Mouse (Mus musculus): ENCODE data around the gene Gatad2a. TPM values are rescaled to one million over a fixed set of nuclear protein-coding genes. Genes with fewer than 3 reads are reported as not detected.
A peak's percentile ranks its signal among the peaks of the same experiment; 100 is the strongest.
"Not testable (repeated sequence)": the region's sequence is repeated elsewhere in the genome, so short reads cannot be mapped to it uniquely, and the experiment has no call there.

Gatad2a gene
- total RNA-seq, 2 experiments from 2014 or later: 54.0 to 75.1 TPM

DNA sequence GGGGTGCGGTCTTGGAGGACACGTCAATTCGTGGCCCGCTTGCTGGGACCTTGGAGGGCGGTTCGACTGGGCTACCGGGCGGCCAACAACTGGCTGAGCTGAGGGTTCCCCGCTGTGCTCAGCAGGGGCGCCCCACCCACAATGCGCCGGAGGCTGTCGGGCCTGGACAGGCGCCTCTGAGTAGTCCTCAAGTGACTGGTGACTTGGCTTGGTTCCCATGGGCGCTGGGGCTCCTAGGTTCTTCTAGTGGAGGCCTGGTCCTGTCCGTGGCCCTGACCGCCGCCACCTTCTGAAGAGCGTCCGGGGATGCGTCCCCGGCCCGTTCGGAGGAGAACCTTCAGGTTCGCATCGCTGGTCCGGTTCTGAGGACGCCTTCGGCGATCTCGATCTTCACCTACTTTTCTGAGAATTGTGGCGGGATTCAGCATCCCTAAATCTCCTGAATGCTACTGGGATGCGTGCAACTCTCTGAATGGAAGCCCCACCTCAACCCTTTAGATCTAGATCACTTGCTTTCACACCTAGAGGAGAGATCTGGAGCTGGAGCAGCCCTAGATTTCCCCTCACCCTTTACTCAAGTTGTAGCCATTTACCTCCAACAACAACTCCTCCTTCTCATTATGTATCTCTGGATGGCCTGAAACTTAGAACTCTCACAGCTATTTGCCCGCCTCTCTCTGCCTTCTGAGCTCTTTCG, 553 bp upstream of the Gatad2a start:
- ATAC-seq (replicated peaks; ENCODE audit: poor library complexity): no peak

DNA sequence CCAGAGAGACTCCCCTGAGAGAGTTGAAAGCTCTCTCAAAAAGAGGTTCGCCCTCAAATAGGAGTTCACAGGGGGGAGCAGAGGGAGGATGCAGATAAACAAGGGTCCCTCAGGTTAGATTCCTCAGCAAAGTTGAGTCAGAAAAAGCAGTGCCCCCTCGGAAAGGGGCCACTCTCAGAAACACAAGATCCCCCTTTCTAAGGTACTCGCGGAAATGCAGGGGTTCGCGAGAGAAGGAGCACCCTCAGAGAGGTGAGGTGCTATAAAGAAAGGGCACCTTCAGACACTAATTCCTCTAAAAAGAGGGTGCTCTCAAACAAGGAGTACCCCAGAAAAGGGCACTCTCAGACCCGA, 785 bp downstream of the Gatad2a start:
- no peak for ATAC-seq (replicated peaks; ENCODE audit: poor library complexity)

DNA sequence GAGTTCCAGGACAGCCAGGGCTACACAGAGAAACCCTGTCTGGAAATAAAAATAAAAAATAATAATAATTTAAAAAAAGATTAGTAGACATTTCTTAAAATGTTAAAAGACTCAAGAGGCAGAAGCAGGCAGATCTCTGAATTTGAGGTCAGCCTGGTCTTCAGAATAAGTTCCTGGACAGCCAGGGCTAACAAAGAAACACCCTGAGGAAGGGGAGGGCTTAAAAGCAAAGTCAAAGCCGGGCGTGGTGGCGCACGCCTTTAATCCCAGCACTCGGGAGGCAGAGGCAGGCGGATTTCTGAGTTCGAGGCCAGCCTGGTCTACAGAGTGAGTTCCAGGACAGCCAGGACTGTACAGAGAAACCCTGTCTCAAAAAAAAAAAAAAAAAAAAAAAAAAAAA, 7.2 kb downstream of the Gatad2a start:
- not testable (repeated sequence) for ATAC-seq (replicated peaks; ENCODE audit: poor library complexity)

DNA sequence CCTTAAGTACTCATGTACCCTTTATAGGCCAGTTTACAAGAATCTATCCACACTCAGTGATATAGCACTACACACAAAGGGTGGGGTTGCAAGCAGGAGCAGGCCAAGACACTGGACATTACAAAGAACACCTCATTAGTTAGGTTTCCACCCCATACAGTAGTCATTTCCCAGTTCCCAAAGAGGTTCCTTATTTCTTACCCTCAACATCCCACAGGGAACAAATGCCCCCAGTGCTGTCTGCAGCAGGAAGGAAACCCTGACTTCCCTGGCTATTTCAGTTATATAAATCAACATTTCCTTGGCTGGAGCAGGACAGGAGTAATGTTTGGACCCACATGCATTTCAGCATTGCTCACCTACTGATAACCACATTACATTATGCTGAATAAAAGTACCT, 8.4 kb downstream of the Gatad2a start:
- ATAC-seq (replicated peaks; ENCODE audit: poor library complexity): no peak

DNA sequence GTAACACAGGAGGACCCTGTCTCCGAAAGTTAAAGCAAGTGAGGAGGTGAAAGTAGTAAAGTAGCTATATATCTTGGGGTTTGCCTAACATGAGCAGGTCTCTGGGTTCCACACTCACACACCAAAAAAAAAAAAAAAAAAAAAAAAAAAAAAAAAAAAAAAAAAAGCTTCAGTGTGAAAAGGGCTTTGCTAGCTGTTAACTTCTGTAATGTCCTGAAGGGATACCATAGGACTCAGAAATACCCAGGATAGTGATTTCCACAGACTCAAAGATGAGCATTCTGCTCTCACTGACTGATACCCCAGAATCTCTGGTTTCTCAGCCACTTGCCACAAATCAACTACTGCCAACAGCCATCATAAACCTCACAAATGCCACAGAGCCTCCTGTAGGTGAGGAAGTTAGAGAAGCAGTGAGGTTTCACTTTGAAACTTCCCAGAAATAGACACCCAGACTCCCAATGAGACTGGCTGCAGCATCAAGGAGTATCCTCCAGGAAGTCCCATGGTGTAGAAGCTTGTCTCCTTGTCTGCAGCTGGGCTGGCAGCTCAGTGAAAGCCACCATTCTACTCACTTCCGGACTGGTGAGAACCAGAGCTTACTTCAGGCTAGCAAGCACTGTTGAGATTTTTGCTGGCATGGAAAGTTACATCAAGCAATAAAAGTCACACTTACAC, 11.2 kb downstream of the Gatad2a start:
- ATAC-seq (replicated peaks; ENCODE audit: poor library complexity): peak; percentile 29

DNA sequence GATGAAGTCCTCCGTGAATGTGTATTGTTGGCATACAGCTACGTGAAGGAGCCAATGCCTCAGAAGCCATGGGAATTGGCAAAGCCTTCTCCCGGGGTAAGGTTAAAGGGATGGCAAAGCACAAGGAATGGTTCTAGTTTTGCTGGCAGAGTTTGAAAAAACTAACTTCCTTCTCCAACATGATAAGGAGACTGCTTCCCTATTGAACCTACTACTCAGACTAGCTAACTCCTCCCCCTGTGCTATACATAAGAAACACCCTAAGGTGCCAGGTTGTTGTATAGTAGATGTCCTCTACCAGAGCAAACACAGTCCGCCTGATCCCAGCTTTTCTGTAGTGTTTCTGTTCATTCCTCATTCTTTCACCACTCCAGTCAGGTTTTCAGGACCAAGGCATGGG, 17.7 kb downstream of the Gatad2a start:
- no peak for ATAC-seq (replicated peaks; ENCODE audit: poor library complexity)

DNA sequence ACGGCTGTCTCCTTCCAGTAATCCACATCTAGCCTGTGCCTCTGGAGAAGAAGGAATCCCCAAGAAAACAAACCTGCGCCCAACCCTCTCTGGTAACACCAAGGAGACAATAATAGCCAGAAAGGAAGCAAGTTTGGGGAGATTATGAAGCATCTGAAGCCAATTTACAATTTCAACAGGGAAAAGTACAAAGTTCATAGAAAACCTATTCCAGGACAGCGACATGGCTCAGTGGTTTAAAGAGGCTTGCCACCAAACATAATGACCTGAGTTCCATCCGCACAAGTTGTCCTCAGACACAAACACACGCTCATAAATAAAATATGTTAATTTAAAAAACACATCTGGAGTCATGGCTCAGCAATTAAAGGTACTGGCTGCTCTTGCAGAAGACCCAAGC, 21.4 kb downstream of the Gatad2a start:
- ATAC-seq (replicated peaks; ENCODE audit: poor library complexity): no peak

DNA sequence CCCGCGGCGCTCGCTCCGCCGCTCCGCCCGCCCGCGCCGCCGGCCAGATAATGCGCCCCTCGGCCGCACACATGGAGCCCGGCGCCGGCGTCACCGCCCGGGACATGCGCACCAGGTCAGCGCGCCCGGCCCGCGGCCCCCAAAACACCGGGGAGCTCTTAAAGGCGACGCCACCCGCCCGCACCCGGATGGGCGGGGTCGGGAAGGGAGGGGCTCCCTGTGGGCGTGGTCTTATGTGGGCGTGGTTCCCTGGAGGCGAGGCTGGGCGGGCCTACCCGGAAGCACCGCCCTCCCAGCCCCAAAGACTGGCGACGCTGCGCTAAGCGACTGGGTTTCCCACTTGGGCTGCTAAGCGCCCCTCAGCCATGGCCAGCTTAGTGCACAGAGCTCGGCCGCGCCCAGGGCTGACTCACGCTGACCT, 22.0 kb downstream of the Gatad2a start:
- peak; percentile 93 for ATAC-seq (replicated peaks; ENCODE audit: poor library complexity)

DNA sequence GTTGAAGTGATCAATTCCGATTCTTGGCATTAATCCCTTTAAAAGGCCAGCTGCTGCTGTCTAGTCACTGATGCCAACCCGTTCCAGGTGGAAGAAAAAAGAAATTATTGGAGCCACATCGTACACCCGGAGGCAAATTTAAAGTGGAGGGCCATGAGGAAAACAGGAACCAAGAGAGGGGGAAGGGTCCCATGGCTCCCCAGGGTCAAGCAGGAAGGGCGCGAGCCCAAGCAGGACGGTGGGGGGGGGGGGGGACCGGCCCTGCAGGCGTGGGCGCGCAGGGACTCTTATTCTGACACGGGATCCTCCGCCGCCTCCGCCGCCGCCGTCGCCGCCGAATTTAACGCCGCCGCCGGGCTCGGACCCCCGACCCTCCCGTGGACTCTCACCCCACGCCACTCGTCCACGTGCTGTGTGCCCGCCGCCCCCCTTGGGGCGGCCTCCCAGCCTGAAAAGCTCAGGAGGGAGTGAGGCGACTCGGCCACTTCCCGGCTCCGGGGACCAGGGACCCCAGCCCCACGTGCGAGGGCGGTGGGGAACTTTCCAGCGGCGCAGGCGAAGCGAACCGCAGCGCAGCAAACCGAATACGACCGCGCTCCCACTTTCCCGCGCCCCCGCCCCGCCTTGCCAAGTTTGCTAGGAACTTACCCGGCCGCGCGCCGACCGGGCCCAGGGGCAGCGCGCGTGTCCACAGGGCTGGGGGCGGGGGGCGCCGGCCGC, 22.6 kb downstream of the Gatad2a start:
- peak; percentile 18; the same call in 1 of the 2 replicates for ATAC-seq (replicated peaks; ENCODE audit: poor library complexity)

DNA sequence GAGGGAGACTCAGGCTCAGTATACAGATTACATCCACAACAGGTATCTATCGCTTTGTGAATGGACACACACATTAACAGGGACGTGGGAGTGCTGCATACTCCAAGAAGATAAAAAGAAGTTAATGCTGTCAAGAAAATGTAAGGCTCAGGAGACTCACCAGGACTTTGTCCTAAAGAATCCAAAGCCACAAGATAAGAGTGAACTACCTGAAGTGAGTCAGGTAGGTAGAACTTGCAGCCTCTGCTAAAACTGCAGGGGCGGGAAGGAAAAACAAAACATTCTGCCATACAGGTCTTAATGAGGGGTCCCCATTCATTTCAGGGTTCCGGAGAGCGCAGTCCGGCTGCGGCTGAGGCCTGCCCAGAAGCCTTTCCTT, 23.1 kb downstream of the Gatad2a start:
- no peak for ATAC-seq (replicated peaks; ENCODE audit: poor library complexity)

DNA sequence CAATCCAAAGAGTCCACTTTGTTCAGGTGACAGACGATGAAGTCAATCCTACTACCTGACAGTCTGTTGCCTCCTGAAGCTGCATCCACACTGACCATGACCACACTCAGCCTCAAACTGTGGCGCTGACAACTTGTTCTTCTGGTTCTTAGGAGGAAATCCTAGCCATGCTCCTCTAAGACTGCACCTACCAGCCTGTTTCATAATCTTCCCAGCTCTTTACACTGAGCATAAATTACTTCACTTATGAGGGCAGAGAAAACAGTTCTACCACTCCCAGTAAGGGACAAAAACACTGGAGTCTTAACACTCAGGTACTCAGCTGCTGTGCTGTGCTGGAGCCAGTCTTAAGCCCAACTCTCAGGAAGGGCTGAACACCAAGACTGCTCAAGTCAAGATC, 25.3 kb downstream of the Gatad2a start:
- no peak for ATAC-seq (replicated peaks; ENCODE audit: poor library complexity)

DNA sequence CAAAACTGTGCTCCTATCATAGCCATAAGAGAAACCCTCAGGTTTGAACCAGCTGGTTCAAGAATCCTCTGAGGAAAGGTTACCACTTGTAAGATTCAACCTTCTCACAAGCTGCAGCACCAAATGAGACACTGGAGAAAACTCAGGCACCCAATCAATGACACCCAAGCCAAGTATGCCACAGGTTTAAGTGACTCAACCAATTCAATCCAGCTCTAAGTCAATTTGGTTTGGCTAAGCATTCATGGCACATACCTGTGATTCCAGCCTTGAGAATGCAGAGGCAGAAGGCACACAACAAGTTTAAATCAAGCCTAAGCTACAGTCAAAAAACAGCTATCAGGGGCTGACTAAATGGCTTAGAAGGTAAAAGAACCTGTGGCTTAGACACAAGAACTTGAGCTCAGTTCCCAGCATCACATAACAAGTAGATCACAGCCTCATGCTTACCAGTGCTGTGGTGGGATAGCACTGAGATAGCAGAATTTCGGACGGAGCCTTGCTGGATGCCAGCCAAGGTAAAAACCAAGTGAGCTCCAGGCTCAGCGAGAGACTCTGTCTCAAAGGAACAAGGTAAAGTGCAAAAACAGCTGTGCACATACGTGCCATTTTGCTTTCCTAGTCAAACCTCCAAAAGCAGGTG, 28.8 kb downstream of the Gatad2a start:
- peak; percentile 56 for ATAC-seq (replicated peaks; ENCODE audit: poor library complexity)

DNA sequence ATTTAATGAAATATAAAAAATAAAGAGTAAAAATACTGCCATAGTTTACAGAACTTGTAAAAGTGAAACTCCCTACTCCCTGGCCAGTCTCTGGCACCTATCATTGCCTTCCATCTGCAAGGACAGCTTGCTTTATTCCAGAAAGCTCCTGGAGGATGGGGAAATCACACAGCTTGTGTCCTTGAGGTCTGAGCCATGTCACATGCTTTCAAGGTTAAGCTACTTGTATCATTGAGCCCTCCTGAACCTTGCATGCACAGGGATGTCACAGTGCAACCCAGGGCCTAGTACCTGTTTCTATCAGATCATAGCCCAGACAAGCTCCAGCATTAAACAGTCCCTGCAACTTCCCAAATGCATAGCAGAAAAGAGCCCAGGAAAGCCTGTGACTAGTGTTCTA, 36.9 kb downstream of the Gatad2a start:
- no peak for ATAC-seq (replicated peaks; ENCODE audit: poor library complexity)

DNA sequence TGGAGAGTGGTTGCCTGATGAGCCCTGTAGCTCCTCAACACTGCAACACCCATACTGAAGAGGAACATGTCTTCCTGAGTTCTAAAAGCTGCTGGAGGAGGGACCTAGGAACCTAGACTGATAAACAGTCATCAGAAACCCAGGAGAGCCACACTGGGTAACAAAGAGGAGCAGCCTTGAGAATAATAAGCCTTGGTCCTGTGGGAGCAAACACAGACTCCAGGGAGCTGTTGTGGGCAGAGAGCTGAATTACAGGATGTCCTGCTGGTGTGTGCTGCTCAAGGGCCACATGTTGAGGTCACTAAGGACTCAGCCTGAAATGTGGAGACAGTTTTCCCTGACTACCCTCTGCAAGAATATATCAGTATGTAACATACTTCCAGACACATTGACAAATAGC, 38.3 kb downstream of the Gatad2a start:
- no peak for ATAC-seq (replicated peaks; ENCODE audit: poor library complexity)

DNA sequence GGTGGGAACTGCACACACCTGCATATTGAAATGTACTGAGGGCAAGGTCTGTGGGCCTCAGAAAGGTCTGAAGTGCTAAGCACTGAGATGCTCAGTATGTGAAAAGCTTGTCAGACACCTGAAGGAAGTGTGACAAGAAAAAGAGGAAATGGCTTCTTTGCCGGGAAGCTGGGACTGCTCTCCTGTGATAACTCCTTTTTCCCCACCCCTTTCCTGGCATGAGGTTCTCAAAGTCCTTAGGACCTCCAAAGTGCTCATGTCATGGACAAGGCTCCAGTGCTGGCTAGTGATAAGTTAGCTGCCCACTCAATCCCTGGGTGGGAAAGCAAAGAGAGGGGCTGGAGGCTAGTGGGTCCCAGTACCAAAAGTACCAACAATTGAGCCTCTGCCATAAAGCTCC, 38.8 kb downstream of the Gatad2a start:
- no peak; the same call in 1 of the 2 replicates for ATAC-seq (replicated peaks; ENCODE audit: poor library complexity)

DNA sequence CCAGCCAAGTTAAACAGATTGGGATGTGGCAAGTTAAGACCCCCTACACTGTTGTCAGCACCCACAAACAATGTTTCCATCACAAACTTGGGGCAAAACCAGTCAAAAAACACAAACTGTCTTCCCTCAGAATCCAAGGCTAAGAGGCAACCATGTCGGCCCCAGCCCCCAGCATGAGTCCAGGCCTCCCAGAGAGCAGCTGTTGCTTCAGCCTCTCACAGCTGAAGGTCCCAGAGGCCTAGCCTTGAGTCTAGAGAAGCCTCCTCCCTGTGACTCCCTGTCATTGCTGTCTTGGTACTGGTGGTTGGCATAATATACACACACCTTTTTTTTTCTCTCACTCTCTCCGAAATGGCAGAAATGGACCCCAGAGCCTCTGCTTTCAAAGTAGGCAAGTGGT, 39.5 kb downstream of the Gatad2a start:
- no peak for ATAC-seq (replicated peaks; ENCODE audit: poor library complexity)

DNA sequence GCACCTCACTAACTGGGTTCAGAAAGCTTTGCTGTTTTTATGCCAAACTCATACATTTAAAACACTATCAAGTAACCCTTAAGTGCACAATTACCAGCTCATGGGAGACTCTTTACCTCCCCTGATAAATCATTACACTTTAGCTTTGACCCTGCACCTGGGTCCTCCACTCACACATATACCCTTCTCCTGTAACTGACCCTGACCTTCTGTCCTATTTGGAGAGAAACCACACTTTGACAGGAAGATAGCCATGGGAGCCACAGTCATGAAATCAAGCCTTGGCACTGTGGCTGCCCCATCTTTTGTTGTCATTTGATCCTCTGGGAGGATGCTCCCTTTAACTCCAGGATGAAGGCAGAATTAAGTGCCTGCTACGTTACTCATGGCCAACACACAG, 41.5 kb downstream of the Gatad2a start:
- ATAC-seq (replicated peaks; ENCODE audit: poor library complexity): no peak

DNA sequence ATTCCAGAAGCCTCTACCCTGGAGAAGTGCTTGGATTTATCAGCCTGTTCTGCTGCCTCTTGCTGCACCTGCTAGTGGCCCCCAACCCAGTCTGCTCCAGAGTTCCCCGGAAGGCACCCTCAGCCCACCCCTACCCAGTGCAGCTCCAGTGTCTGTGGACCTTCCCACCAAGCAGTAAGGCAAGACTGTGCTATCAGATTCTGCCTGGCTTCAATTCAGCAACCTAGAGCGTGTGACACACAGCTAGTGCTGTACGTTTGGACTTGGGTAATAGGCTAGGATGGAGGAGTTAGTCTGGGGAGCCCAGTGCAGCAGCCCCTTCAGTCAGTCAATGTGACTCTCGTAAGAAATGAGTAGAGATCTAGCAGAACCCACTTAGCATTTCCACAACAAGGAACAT, 42.0 kb downstream of the Gatad2a start:
- ATAC-seq (replicated peaks; ENCODE audit: poor library complexity): no peak

DNA sequence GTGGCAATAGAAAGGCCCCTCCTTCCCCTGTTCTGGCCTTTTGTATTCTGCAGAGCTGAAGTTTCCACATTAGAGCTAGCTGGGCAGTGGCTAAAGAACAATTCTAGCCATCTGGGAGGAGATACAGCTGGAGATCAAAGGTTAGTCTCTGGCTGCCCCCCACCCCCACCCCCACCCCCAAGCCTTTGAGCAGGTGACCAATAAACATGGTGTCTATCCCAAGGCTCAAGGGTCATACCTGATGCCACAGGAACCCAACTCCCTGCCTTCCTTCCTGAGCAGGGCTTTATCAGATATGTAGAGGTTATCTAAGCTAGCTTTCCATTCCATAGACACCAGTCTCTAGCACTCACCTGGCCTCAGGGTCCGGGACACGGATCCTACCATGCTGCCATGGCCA, 45.9 kb downstream of the Gatad2a start:
- ATAC-seq (replicated peaks; ENCODE audit: poor library complexity): no peak

DNA sequence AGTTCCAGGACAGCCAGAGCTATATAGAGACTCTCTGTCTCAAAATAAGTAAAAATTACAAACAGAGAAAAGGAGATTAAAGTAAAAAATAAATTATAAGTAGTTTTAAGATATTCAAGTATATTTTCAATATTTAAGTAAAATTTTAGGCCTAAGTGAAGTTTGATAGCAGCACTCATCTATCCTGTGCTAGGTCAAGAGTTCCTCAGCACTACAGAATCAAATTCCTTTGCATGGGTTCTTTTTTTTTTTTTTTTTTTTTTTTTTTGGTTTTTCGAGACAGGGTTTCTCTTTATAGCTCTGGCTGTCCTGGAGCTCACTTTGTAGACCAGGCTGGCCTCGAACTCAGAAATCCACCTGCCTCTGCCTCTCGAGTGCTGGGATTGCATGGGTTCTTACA, 53.7 kb downstream of the Gatad2a start:
- not testable (repeated sequence) for ATAC-seq (replicated peaks; ENCODE audit: poor library complexity)

DNA sequence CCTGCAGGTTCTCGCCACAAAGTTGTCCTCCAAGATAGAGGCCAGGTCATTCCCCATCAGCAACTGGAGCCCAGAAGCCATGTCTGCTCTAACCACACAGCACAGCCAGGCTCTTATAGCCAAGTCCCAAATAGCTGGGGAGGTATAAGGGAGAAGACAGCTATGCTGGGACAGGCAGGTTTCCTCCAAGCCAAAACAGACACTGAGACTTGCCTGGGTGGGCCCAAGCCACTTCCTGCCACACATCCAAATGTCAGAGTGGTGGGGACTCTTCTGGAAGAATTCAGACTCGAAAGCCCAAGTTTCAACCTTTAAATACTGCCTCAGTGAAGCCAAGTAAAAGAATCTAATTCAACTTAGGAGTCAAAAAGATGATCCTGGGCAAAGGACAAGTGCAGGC, 55.8 kb downstream of the Gatad2a start:
- ATAC-seq (replicated peaks; ENCODE audit: poor library complexity): no peak

DNA sequence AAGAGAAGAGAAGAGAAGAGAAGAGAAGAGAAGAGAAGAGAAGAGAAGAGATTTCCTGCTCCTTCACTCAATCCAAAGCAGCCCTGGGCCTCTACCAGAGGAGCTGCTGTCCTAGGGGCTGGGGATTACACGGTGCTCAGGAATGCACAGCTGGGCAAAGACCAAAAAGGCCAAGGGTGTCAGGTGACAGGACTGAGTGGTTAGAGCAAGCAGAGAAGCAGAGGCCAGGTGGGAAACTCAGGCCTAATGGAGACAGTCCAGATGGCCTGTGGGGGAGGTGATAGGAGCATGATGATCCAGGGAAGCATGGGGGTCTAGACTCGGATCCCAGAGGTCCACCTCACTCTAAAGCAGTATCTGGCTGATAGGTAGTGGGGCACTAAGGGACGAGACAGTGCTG, 56.6 kb downstream of the Gatad2a start:
- ATAC-seq (replicated peaks; ENCODE audit: poor library complexity): no peak
